In genomic region chr1:194049746-194050351, GRCm38 (mm10) we compare ENCODE assay signal across 20 mouse cellular contexts.
DNase-seq lines count a peak whose midpoint lies in the region; ATAC-seq and TF ChIP-seq lines count a peak whose summit lies in the region.
"Had no signal": no experiment of that assay in that cellular context is flagged by ENCODE, and none has a peak within 500 bp of the region (broad histone marks: within the 10 kb centered on the region; RNA-seq: fewer than 3 reads in every experiment).

No protein-coding gene starts in this region.

- H3K4me3 ChIP-seq in liver, postnatal 0 days (ENCODE audit: low read depth, low read length), result no peak overlapping the region
- H3K4me3 ChIP-seq: embryonic facial prominence, embryonic 13.5 days; forebrain, embryonic 15.5 days; heart, embryonic 13.5 days; liver, embryonic 12.5 days had no signal

- intact Hi-C loops in left cerebral cortex, postnatal 4 days (cut with DNase I), result no loop called here
- intact Hi-C loops in left cerebral cortex, postnatal 14 days (cut with DNase I), result loop anchor here (10.0 kb wide), 2 partner anchors 315 to 465 kb away; no protein-coding TSS in a partner anchor

- TF ChIP-seq EP300 in liver, postnatal 0 days (IDR thresholded peaks at IDR 0.05; ENCODE audit: low read depth), result no peak

- no peak for ATAC-seq in liver, postnatal 0 days
- ATAC-seq: forebrain, embryonic 15.5 days; liver, embryonic 12.5 days had no signal

- H3K27me3 ChIP-seq in liver, postnatal 0 days (ENCODE audit: insufficient read depth, low read length), result no peaks in the 10 kb centered on the region
- H3K27me3 ChIP-seq: embryonic facial prominence, embryonic 13.5 days; forebrain, embryonic 15.5 days; heart, embryonic 13.5 days; liver, embryonic 12.5 days had no signal

- no peak overlapping the region for H3K4me2 ChIP-seq in liver, postnatal 0 days (ENCODE audit: low read depth, low read length)
- H3K4me2 ChIP-seq: embryonic facial prominence, embryonic 13.5 days; forebrain, embryonic 15.5 days; heart, embryonic 13.5 days; hindbrain, embryonic 14.5 days; liver, embryonic 12.5 days; lung, embryonic 14.5 days had no signal

- no peaks in the 10 kb centered on the region for H3K9me3 ChIP-seq in liver, postnatal 0 days (ENCODE audit: low read length)
- H3K9me3 ChIP-seq: embryonic facial prominence, embryonic 13.5 days; forebrain, embryonic 15.5 days; heart, embryonic 13.5 days; liver, embryonic 12.5 days had no signal

- DNase-seq in left cerebral cortex, adult 11 months (ENCODE audit: low spot score), result peak; percentile 71
- no peak for DNase-seq in left cerebral cortex, postnatal 4 days
- DNase-seq in frontal cortex, adult 2 months (ENCODE audit: extremely low spot score in 1 of 2, low spot score in 1 of 2), result peak; percentile 80 to 85
- DNase-seq in left cerebral cortex, postnatal 14 days (ENCODE audit: low spot score in 2 of 2), result peak; percentile 58 to 88
- peak; percentile 95 for DNase-seq in telencephalon, adult 2 months (ENCODE audit: low read depth, low spot score)
- no peak for DNase-seq in liver, postnatal 0 days
- no peak for DNase-seq in thymus, postnatal 14 days
- DNase-seq: cerebellum, postnatal 10 days; gastrocnemius, postnatal 10 days; heart, adult 18-20 months; kidney, adult 8-10 months; kidney, postnatal 14 days; lung, embryonic 14.5 days; lung, postnatal 36 days; thymus, postnatal 36 days had no signal

- H3K4me1 ChIP-seq in liver, postnatal 0 days (ENCODE audit: insufficient read depth), result no peaks in the 10 kb centered on the region
- H3K4me1 ChIP-seq: embryonic facial prominence, embryonic 13.5 days; forebrain, embryonic 15.5 days; heart, embryonic 13.5 days; liver, embryonic 12.5 days had no signal

- no peak overlapping the region for H3K27ac ChIP-seq in liver, postnatal 0 days (ENCODE audit: low read depth)
- H3K27ac ChIP-seq: embryonic facial prominence, embryonic 13.5 days; forebrain, embryonic 15.5 days; heart, embryonic 13.5 days; hindbrain, embryonic 14.5 days; liver, embryonic 12.5 days had no signal

- no peaks in the 10 kb centered on the region for H3K36me3 ChIP-seq in liver, postnatal 0 days (replicated peaks; ENCODE audit: insufficient read depth, low read length)
- H3K36me3 ChIP-seq: embryonic facial prominence, embryonic 13.5 days; forebrain, embryonic 15.5 days; heart, embryonic 13.5 days; liver, embryonic 12.5 days had no signal

- no peak overlapping the region for H3K9ac ChIP-seq in liver, postnatal 0 days (replicated peaks)
- H3K9ac ChIP-seq: embryonic facial prominence, embryonic 13.5 days; forebrain, embryonic 15.5 days; heart, embryonic 13.5 days; hindbrain, embryonic 14.5 days; liver, embryonic 12.5 days; lung, embryonic 14.5 days had no signal

- no peak for TF ChIP-seq CTCF in liver, postnatal 0 days (IDR thresholded peaks at IDR 0.05; ENCODE audit: low read depth)

- 36% methylated on average over 4 of the region's 4 CpGs for WGBS in liver, postnatal 0 days (ENCODE audit: insufficient replicate concordance)

Comparison
In these comparisons a context has a peak if more than half of its experiments do, and no peak if none do; other contexts are left out.
1. DNase-seq: peak in left cerebral cortex, adult 11 months (single experiment), frontal cortex, adult 2 months (2 of 2), left cerebral cortex, postnatal 14 days (2 of 2) and telencephalon, adult 2 months (single experiment); none in left cerebral cortex, postnatal 4 days (single experiment), liver, postnatal 0 days (single experiment) and thymus, postnatal 14 days (single experiment).